Mouse (Mus musculus): Measurements from ENCODE around the gene Baz1a. TPM values are rescaled to one million over a fixed set of nuclear protein-coding genes. Genes with fewer than 3 reads are reported as not detected.
"Not testable (repeated sequence)": the region's sequence is repeated elsewhere in the genome, so short reads cannot be mapped to it uniquely, and the experiment has no call there.

Gene Baz1a
- polyA plus RNA-seq, 1 experiment from 2014 or later = 46.4 TPM

DNA sequence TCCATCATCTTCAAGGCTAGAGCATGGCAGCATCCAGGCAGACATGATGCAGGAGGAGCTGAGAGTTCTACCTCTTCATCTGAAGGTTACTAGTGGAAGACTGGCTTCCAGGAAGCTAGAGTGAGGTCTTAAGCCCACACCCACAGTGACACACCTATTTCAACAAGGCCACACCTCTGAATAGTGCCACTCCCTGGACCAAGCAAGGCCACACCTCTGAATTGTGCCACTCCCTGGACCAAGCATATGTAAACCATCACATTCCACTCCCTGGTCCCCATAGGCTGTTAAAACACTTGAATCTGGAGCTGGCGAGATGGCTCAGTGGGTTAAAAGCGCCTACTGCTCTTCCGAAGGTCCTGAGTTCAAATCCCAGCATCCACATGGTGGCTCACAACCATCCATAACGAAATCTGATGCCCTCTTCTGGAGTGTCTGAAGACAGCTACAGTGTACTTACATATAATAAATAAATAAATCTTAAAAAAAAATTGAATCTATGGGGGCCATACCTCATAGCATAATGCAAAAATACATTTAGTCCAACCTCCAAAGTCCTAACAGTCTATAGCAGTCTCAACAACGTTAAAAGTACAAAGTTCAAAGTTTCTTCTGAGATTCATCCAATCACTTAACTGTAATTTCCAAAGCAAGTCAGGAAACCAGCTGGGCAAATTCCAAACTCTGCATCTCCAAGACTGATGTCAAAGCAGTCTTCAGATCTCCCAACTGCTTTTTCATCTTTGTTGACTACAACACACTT lies 76.4 kb downstream of the Baz1a start:
- not testable (repeated sequence) for H3K9me3 ChIP-seq (ENCODE audit: control insufficient read depth, low read length); H3K4me1 ChIP-seq (replicated peaks; ENCODE audit: control insufficient read depth, insufficient read depth, low read length); H3K9ac ChIP-seq (ENCODE audit: low read depth, low read length); DNase-seq (ENCODE audit: low spot score); H3K27me3 ChIP-seq (replicated peaks; ENCODE audit: control insufficient read depth, insufficient read depth, low read length); H3K27ac ChIP-seq (ENCODE audit: low read depth, low read length); H3K4me2 ChIP-seq; H3K4me3 ChIP-seq (ENCODE audit: low read depth, low read length)
- H3K36me3 ChIP-seq (ENCODE audit: control insufficient read depth, insufficient read depth, low read length) = peaks cover 11% of the 10 kb centered on the region; the same call in 1 of the 2 replicates
- ATAC-seq (replicated peaks; ENCODE audit: low FRiP score) = peak; percentile 56
- 88% methylated on average over 5 of the region's 5 CpGs for WGBS

DNA sequence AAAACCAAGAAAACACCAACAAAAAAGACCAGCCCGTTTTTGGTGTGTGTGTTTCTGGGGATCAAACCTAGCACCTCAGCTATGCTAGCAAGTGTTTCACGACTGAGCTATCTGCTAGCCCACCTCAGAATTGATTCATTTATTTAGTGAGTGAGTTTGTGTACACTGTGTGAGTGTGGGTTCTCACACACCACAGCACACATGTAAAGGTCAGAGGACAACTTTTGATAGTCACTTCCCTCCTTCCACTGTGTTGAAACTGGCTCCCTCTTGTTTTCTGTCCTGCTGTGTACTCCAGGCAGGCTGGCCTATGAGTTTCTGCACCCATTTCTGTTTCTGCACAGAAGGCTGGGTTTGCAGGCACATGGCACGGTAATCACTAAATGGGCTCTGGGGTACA lies 103.8 kb downstream of the Baz1a start:
- WGBS = 84% methylated on average over 3 of the region's 3 CpGs
- H3K9me3 ChIP-seq (ENCODE audit: control insufficient read depth, low read length) = no peaks in the 10 kb centered on the region
- no peak overlapping the region for H3K4me3 ChIP-seq (ENCODE audit: low read depth, low read length)
- H3K4me2 ChIP-seq = no peak overlapping the region
- H3K9ac ChIP-seq (ENCODE audit: low read depth, low read length) = no peak overlapping the region
- no peaks in the 10 kb centered on the region for H3K4me1 ChIP-seq (replicated peaks; ENCODE audit: control insufficient read depth, insufficient read depth, low read length)
- H3K27me3 ChIP-seq (replicated peaks; ENCODE audit: control insufficient read depth, insufficient read depth, low read length) = no peaks in the 10 kb centered on the region
- H3K27ac ChIP-seq (ENCODE audit: low read depth, low read length) = no peak overlapping the region
- DNase-seq (ENCODE audit: low spot score) (no peak), ATAC-seq (replicated peaks; ENCODE audit: low FRiP score) (no peak)
- H3K36me3 ChIP-seq (ENCODE audit: control insufficient read depth, insufficient read depth, low read length) = peaks cover 39% of the 10 kb centered on the region

DNA sequence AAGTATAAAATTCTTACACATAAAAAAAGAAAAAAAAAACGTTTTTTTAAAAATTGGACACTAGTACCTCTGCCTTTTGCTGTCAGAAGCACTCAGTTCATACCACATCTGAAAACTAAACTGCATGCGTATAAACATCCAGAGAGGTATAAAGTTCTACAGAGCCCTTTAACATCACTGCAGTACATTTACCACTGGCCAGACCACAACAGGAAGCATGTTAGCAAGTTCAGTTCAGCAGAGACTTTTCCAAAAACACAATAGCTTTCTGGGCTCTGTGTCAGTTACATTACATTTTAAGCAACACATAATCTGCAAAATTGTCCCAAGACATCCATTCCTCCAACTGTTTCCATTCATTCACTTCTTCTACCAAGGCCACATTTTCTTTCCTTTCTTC lies 121.6 kb downstream of the Baz1a start:
- 25% methylated on average over 1 of the region's 2 CpGs for WGBS
- H3K27me3 ChIP-seq (replicated peaks; ENCODE audit: control insufficient read depth, insufficient read depth, low read length); H3K4me3 ChIP-seq (ENCODE audit: low read depth, low read length); H3K4me2 ChIP-seq; DNase-seq (ENCODE audit: low spot score); ATAC-seq (replicated peaks; ENCODE audit: low FRiP score); H3K27ac ChIP-seq (ENCODE audit: low read depth, low read length); H3K9me3 ChIP-seq (ENCODE audit: control insufficient read depth, low read length); H3K36me3 ChIP-seq (ENCODE audit: control insufficient read depth, insufficient read depth, low read length); H3K4me1 ChIP-seq (replicated peaks; ENCODE audit: control insufficient read depth, insufficient read depth, low read length); H3K9ac ChIP-seq (ENCODE audit: low read depth, low read length): not testable (repeated sequence)

DNA sequence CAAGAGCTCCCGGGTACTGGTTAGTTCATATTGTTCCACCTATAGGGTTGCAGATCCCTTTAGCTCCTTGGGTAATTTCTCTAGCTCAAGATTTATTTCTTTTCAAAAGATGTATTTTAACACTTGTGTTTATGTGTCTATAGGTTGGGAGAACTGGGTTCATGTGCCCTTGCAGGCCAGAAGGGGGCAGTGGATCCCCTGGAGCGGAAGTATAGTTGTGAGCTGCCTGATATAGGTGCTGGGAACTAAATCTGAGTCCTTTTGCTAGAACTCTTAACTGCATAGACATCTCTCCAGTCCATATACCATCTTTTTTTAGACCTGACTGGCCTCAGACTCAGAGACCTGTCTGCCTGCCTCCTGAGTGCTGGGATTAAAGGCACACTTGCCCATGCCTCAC lies 123.7 kb downstream of the Baz1a start:
- ATAC-seq (replicated peaks; ENCODE audit: low FRiP score) (no peak), DNase-seq (ENCODE audit: low spot score) (no peak)
- Histone ChIP-seq H3K4me3 (ENCODE audit: low read depth, low read length) (no peak overlapping the region), H3K9me3 (ENCODE audit: control insufficient read depth, low read length) (0 out of 2 replicates have a peak, but pooled peaks cover 3% of the 10 kb centered on the region), H3K27ac (ENCODE audit: low read depth, low read length) (no peak overlapping the region), H3K36me3 (ENCODE audit: control insufficient read depth, insufficient read depth, low read length) (no peaks in the 10 kb centered on the region; the same call in 1 of the 2 replicates), H3K9ac (ENCODE audit: low read depth, low read length) (no peak overlapping the region), H3K27me3 (replicated peaks; ENCODE audit: control insufficient read depth, insufficient read depth, low read length) (no peaks in the 10 kb centered on the region), H3K4me2 (no peak overlapping the region), H3K4me1 (replicated peaks; ENCODE audit: control insufficient read depth, insufficient read depth, low read length) (no peaks in the 10 kb centered on the region)
- 92% methylated on average over 2 of the region's 2 CpGs for WGBS

DNA sequence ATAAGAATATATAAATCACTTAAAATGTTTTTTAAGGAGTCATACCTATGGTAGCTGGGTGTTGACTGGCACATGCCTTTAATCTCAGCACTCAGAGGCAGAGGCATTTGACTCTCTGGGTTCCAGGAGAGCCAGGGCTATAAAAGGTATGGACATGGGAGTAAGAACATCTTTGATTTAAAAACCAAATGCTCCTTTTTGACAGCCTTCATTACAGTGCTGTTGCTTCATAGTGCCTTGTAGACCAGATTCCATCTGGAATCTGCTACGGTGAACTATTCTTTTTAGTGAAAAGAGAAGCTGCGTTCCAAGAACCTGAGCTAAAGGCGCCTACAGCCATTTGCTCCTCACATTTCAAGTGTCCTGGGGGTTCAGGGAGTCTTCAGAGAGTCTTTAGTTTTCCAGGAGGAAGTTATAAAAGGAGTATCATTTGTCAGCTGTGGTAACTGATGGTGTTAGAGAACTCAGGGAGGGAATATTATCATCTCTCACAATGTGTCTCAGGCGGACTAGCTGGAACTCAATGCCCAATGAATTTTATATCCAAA lies 126.5 kb downstream of the Baz1a start:
- WGBS = 82% methylated on average over 4 of the region's 4 CpGs
- Histone ChIP-seq H3K4me1 (replicated peaks; ENCODE audit: control insufficient read depth, insufficient read depth, low read length) (no peaks in the 10 kb centered on the region), H3K9me3 (ENCODE audit: control insufficient read depth, low read length) (0 out of 2 replicates have a peak, but pooled peaks cover 3% of the 10 kb centered on the region), H3K27ac (ENCODE audit: low read depth, low read length) (no peak overlapping the region), H3K27me3 (replicated peaks; ENCODE audit: control insufficient read depth, insufficient read depth, low read length) (no peaks in the 10 kb centered on the region), H3K4me3 (ENCODE audit: low read depth, low read length) (no peak overlapping the region), H3K9ac (ENCODE audit: low read depth, low read length) (no peak overlapping the region), H3K4me2 (no peak overlapping the region), H3K36me3 (ENCODE audit: control insufficient read depth, insufficient read depth, low read length) (no peaks in the 10 kb centered on the region)
- ATAC-seq (replicated peaks; ENCODE audit: low FRiP score) (no peak), DNase-seq (ENCODE audit: low spot score) (no peak)

DNA sequence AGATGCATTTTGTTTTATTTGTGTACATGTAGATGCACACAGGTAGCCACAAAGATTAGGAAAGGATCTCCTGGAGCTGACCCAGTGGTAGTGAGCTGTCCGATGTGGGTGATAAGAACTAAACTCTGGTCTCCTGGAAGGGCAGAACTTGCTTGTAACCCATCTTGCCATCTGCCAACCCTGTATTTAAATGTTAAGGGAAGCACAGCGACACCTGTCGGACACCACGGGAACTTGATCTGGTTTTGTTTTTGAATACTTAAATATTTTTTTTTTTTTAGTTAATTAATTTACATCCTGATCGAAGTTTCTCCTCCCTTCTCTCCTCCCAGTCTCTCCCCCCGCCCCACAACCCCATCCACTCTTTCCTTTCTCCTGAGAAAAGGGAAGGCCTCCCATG lies 134.5 kb downstream of the Baz1a start:
- no peak overlapping the region for H3K4me3 ChIP-seq (ENCODE audit: low read depth, low read length)
- H3K27ac ChIP-seq (ENCODE audit: low read depth, low read length) = no peak overlapping the region; the same call in 1 of the 2 replicates
- no peaks in the 10 kb centered on the region for H3K9me3 ChIP-seq (ENCODE audit: control insufficient read depth, low read length)
- DNase-seq (ENCODE audit: low spot score) (peak; percentile 41), ATAC-seq (replicated peaks; ENCODE audit: low FRiP score) (no peak)
- no peaks in the 10 kb centered on the region for H3K27me3 ChIP-seq (replicated peaks; ENCODE audit: control insufficient read depth, insufficient read depth, low read length)
- H3K4me2 ChIP-seq = no peak overlapping the region
- no peaks in the 10 kb centered on the region for H3K36me3 ChIP-seq (ENCODE audit: control insufficient read depth, insufficient read depth, low read length)
- no peaks in the 10 kb centered on the region for H3K4me1 ChIP-seq (replicated peaks; ENCODE audit: control insufficient read depth, insufficient read depth, low read length)
- H3K9ac ChIP-seq (ENCODE audit: low read depth, low read length) = no peak overlapping the region
- 6% methylated on average over 6 of the region's 6 CpGs for WGBS

DNA sequence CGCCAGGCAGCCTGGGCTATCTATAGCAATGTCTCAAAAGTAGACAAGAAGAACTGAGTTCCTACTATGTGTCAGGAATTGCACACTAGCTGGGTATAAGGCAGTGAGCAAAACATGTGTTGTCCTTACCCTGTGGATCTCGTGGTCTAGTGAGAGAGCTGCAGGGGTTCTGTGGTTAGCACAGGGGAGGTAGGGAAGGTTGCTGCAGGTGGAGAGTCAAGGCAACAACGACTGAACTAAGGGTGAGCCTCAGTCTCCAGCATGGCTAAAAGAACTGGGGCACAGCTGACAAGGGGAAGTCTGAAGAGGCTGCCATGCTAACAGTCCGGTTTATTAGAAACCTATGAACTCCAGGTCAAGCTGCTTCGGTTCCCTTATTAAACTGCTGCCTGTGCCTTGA lies 134.9 kb downstream of the Baz1a start:
- no peak overlapping the region for H3K27ac ChIP-seq (ENCODE audit: low read depth, low read length)
- no peak overlapping the region for H3K9ac ChIP-seq (ENCODE audit: low read depth, low read length)
- ATAC-seq (replicated peaks; ENCODE audit: low FRiP score) (no peak), DNase-seq (ENCODE audit: low spot score) (no peak)
- H3K27me3 ChIP-seq (replicated peaks; ENCODE audit: control insufficient read depth, insufficient read depth, low read length) = no peaks in the 10 kb centered on the region
- H3K4me2 ChIP-seq = no peak overlapping the region
- H3K9me3 ChIP-seq (ENCODE audit: control insufficient read depth, low read length) = no peaks in the 10 kb centered on the region
- no peak overlapping the region for H3K4me3 ChIP-seq (ENCODE audit: low read depth, low read length)
- no peaks in the 10 kb centered on the region for H3K36me3 ChIP-seq (ENCODE audit: control insufficient read depth, insufficient read depth, low read length)
- WGBS = 66% methylated on average over 5 of the region's 5 CpGs
- no peaks in the 10 kb centered on the region for H3K4me1 ChIP-seq (replicated peaks; ENCODE audit: control insufficient read depth, insufficient read depth, low read length)

DNA sequence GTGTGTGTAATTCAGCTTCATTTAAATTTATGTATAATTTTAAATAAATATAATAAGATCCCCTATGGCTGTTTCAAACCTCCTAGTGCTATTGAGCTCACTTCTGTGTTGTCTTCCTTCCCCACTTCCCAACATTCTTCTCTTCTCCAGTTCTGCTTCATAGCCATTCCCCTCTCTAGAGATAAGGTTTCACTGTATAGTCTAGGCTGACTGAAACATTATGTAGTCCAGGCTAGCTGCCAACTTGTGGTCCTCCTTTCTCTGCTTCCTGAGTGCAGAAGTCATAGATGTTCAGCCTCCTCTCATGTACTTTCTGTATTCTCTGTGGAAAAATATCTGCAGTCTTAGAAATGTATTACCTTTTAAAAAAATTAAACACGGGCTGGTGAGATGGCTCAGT lies 136.3 kb downstream of the Baz1a start:
- no peaks in the 10 kb centered on the region for H3K27me3 ChIP-seq (replicated peaks; ENCODE audit: control insufficient read depth, insufficient read depth, low read length)
- H3K27ac ChIP-seq (ENCODE audit: low read depth, low read length) = no peak overlapping the region
- no peaks in the 10 kb centered on the region for H3K4me1 ChIP-seq (replicated peaks; ENCODE audit: control insufficient read depth, insufficient read depth, low read length)
- H3K4me3 ChIP-seq (ENCODE audit: low read depth, low read length) = no peak overlapping the region
- DNase-seq (ENCODE audit: low spot score) (no peak), ATAC-seq (replicated peaks; ENCODE audit: low FRiP score) (no peak)
- no peak overlapping the region for H3K4me2 ChIP-seq
- H3K9ac ChIP-seq (ENCODE audit: low read depth, low read length) = no peak overlapping the region
- 70% methylated on average over 1 of the region's 1 CpGs for WGBS
- H3K9me3 ChIP-seq (ENCODE audit: control insufficient read depth, low read length) = no peaks in the 10 kb centered on the region
- H3K36me3 ChIP-seq (ENCODE audit: control insufficient read depth, insufficient read depth, low read length) = no peaks in the 10 kb centered on the region

DNA sequence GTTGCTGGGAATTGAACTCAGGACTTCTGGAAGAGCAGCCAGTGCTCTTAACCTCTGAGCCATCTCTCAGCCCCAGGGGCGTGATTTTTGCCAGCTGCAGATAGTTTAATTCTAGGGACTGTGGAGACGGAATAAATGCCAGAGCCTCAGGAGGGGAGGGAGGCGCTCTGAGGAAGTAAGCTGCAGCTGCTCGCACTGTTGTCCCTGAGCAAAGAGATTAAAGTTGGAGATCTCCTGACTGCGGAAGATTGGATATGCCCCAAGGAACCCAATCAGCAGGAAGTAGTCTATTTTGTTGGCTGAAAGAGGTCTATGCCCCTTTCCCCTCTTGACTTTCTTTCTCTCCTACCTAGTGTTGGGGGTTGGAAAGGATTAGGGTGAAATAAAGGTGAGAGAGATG lies 137.3 kb downstream of the Baz1a start:
- WGBS = 41% methylated on average over 5 of the region's 5 CpGs
- Histone ChIP-seq H3K9me3 (ENCODE audit: control insufficient read depth, low read length) (no peaks in the 10 kb centered on the region), H3K4me3 (ENCODE audit: low read depth, low read length) (no peak overlapping the region), H3K9ac (ENCODE audit: low read depth, low read length) (no peak overlapping the region), H3K4me2 (no peak overlapping the region), H3K36me3 (ENCODE audit: control insufficient read depth, insufficient read depth, low read length) (no peaks in the 10 kb centered on the region), H3K27me3 (replicated peaks; ENCODE audit: control insufficient read depth, insufficient read depth, low read length) (no peaks in the 10 kb centered on the region), H3K4me1 (replicated peaks; ENCODE audit: control insufficient read depth, insufficient read depth, low read length) (no peaks in the 10 kb centered on the region), H3K27ac (ENCODE audit: low read depth, low read length) (no peak overlapping the region)
- no peak for DNase-seq (ENCODE audit: low spot score)
- no peak for ATAC-seq (replicated peaks; ENCODE audit: low FRiP score)
